Mouse (Mus musculus) midbrain, postnatal 0 days (tissue): ENCODE data around the gene Hnf1b. TPM values are rescaled to one million over a fixed set of nuclear protein-coding genes. Genes with fewer than 3 reads are reported as not detected.

Source experiments
- ATAC-seq: fragments of 200-750 bp; cut with Nextera tagmentation; 2 replicates; pipeline ENCODE4 v1.8.0; 2017; ENCODE audit warnings: moderate number of reproducible peaks, mild to moderate bottlenecking, moderate TSS enrichment, moderate library complexity; ENCODE audit not compliant: low FRiP score
- DNase-seq: peaks from one replicate; pipeline ENCODE4 v3.0.0-alpha.2; 2015; ENCODE audit warnings: low spot score
- H3K27ac ChIP-seq: fragments of 300-500 bp; sonication (generic); 2 replicates; pipeline ENCODE4 v1.5.1; 2014; ENCODE audit warnings: low read depth, mild to moderate bottlenecking, low read length, mixed read lengths
- H3K27me3 ChIP-seq: fragments of 300-500 bp; sonication (generic); 2 replicates; pipeline ENCODE4 v1.6.1; 2014; ENCODE audit warnings: low read length, control low read depth, mixed read lengths; ENCODE audit not compliant: insufficient read depth
- H3K36me3 ChIP-seq: fragments of 300-500 bp; sonication (generic); 2 replicates; pipeline ENCODE4 v1.6.1; 2014; ENCODE audit warnings: low read length, control low read depth, mixed read lengths; ENCODE audit not compliant: insufficient read depth
- H3K4me1 ChIP-seq: fragments of 300-500 bp; sonication (generic); 2 replicates; pipeline ENCODE4 v1.6.1; 2014; ENCODE audit warnings: mild to moderate bottlenecking, control low read depth, antibody characterized with exemption, low read length, mixed read lengths; ENCODE audit not compliant: insufficient read depth
- H3K4me2 ChIP-seq: fragments of 300-500 bp; sonication (generic); 2 replicates; pipeline ENCODE4 v1.6.1; 2014; ENCODE audit warnings: low read depth, mild to moderate bottlenecking, low read length, mixed read lengths; ENCODE audit not compliant: poor library complexity, severe bottlenecking
- H3K4me3 ChIP-seq: fragments of 300-500 bp; sonication (generic); 2 replicates; pipeline ENCODE4 v1.5.1; 2014; ENCODE audit warnings: low read depth, mild to moderate bottlenecking, low read length, moderate library complexity
- H3K9ac ChIP-seq: fragments of 300-500 bp; sonication (generic); replicated peaks from 2 replicates; pipeline ENCODE4 v1.6.1; 2014; ENCODE audit warnings: mild to moderate bottlenecking, low read length, moderate library complexity, mixed read lengths; ENCODE audit not compliant: poor library complexity, severe bottlenecking
- H3K9me3 ChIP-seq: fragments of 300-500 bp; sonication (generic); 2 replicates; pipeline ENCODE4 v1.6.1; 2016; ENCODE audit warnings: low read length, control low read depth
- CTCF ChIP-seq: IDR thresholded peaks from 2 replicates; pipeline ENCODE4 v1.5.1; 2016; ENCODE audit warnings: antibody characterized with exemption, mild to moderate bottlenecking
- WGBS: fragments of 180-500 bp; shearing (Covaris S2); extraction: QIAGEN DNeasy Blood & Tissue Kit; methylation state at CpG from one replicate; pipeline ENCODE4 v1.1.7; 2014; 5-methylcytosine and 5-hydroxymethylcytosine counted together
- polyA plus RNA-seq: library from polyadenylated mRNA; unstranded; fragments of >200 nt; fragmentation: Nextera tagmentation; extraction: Ambion mirVana; gene quantifications from 2 replicates; pipeline ENCODE4 v1.2.1, GENCODE M21; 2015
- total RNA-seq: library from RNA; depleted of rRNA; stranded (reverse); fragments of >200 nt; gene quantifications from 2 replicates; pipeline ENCODE4 v1.2.3, GENCODE M21; 2014

Gene Hnf1b
- total and polyA plus RNA-seq, 2 experiments from 2014 or later = 0.31 TPM; not detected in 1

- WGBS = 56% methylated on average over 6 of the region's 6 CpGs
- Histone ChIP-seq H3K27me3 (no peaks in the 10 kb centered on the region), H3K9ac (no peak overlapping the region), H3K4me3 (no peak overlapping the region), H3K4me2 (no peak overlapping the region), H3K27ac (no peak overlapping the region), H3K36me3 (no peaks in the 10 kb centered on the region), H3K4me1 (no peaks in the 10 kb centered on the region), H3K9me3 (no peaks in the 10 kb centered on the region)
- ATAC-seq (no peak), DNase-seq (peak; percentile 64)
- TF ChIP-seq CTCF = no peak
Observed at GRCm38 (mm10) chr11:83882552-83882951, 32.7 kb downstream of the Hnf1b start.

- ATAC-seq = no peak
Observed at GRCm38 (mm10) chr11:83883074-83883473, 33.2 kb downstream of the Hnf1b start.

GRCm38 (mm10) chr11:83883812-83884211, 33.9 kb downstream of the Hnf1b start:
- Histone ChIP-seq H3K27me3 (no peaks in the 10 kb centered on the region), H3K27ac (no peak overlapping the region), H3K9me3 (no peaks in the 10 kb centered on the region), H3K4me1 (no peaks in the 10 kb centered on the region), H3K9ac (no peak overlapping the region), H3K36me3 (no peaks in the 10 kb centered on the region), H3K4me3 (no peak overlapping the region), H3K4me2 (no peak overlapping the region)
- DNase-seq (no peak), ATAC-seq (no peak)
- WGBS = 88% methylated on average over 9 of the region's 9 CpGs
- no peak for TF ChIP-seq CTCF

More at GRCm38 (mm10) chr11:83883074-83883473, 33.2 kb downstream of the Hnf1b start:
- no peak for TF ChIP-seq CTCF
- Histone ChIP-seq H3K4me1 (no peaks in the 10 kb centered on the region), H3K4me2 (no peak overlapping the region), H3K4me3 (no peak overlapping the region), H3K9ac (no peak overlapping the region), H3K36me3 (no peaks in the 10 kb centered on the region), H3K27me3 (no peaks in the 10 kb centered on the region), H3K27ac (no peak overlapping the region), H3K9me3 (no peaks in the 10 kb centered on the region)
- DNase-seq = no peak
- 86% methylated on average over 6 of the region's 6 CpGs for WGBS

GRCm38 (mm10) chr11:83885175-83885574, 35.3 kb downstream of the Hnf1b start:
- no peak overlapping the region for H3K27ac ChIP-seq
- no peak overlapping the region for H3K4me3 ChIP-seq
- H3K36me3 ChIP-seq = no peaks in the 10 kb centered on the region
- no peak overlapping the region for H3K9ac ChIP-seq
- H3K27me3 ChIP-seq = no peaks in the 10 kb centered on the region
- no peak for TF ChIP-seq CTCF
- no peak for DNase-seq
- no peak overlapping the region for H3K4me2 ChIP-seq
- no peaks in the 10 kb centered on the region for H3K9me3 ChIP-seq
- no peak for ATAC-seq
- H3K4me1 ChIP-seq = no peaks in the 10 kb centered on the region
- 92% methylated on average over 8 of the region's 8 CpGs for WGBS

- no peak for ATAC-seq
- no peak overlapping the region for H3K9ac ChIP-seq
- TF ChIP-seq CTCF = no peak
- H3K4me1 ChIP-seq = no peaks in the 10 kb centered on the region
- H3K4me3 ChIP-seq = no peak overlapping the region
- DNase-seq = no peak
- H3K27me3 ChIP-seq = no peaks in the 10 kb centered on the region
- H3K36me3 ChIP-seq = no peaks in the 10 kb centered on the region
- H3K4me2 ChIP-seq = no peak overlapping the region
- no peaks in the 10 kb centered on the region for H3K9me3 ChIP-seq
- WGBS = 77% methylated on average over 3 of the region's 3 CpGs
- H3K27ac ChIP-seq = no peak overlapping the region
Observed at GRCm38 (mm10) chr11:83886746-83887145, 36.9 kb downstream of the Hnf1b start.

GRCm38 (mm10) chr11:83891366-83891765, 41.5 kb downstream of the Hnf1b start:
- Histone ChIP-seq H3K27me3 (no peaks in the 10 kb centered on the region), H3K27ac (no peak overlapping the region), H3K4me1 (no peaks in the 10 kb centered on the region), H3K4me2 (no peak overlapping the region), H3K9me3 (no peaks in the 10 kb centered on the region), H3K9ac (no peak overlapping the region), H3K36me3 (no peaks in the 10 kb centered on the region), H3K4me3 (no peak overlapping the region)
- DNase-seq (no peak), ATAC-seq (no peak)
- no peak for TF ChIP-seq CTCF
- WGBS = 46% methylated on average over 6 of the region's 6 CpGs
